7 mouse cellular contexts compared by ENCODE assay signal in genomic region chr4:86924804-86925458, GRCm38 (mm10). TPM values are rescaled to one million over a fixed set of nuclear protein-coding genes. Genes with fewer than 3 reads are reported as not detected.
DNase-seq lines count a peak whose midpoint lies in the region; ATAC-seq lines count a peak whose summit lies in the region.

No protein-coding gene starts in this region.

- no peak overlapping the region for H3K4me2 ChIP-seq in hindbrain, embryonic 11.5 days (replicated peaks; ENCODE audit: low read depth, low read length)

- H3K4me1 ChIP-seq in hindbrain, embryonic 11.5 days (replicated peaks; ENCODE audit: control insufficient read depth, insufficient read depth, low read length) = no peaks in the 10 kb centered on the region

- H3K27me3 ChIP-seq in hindbrain, embryonic 11.5 days (ENCODE audit: control insufficient read depth, insufficient read depth, low read length) = no peaks in the 10 kb centered on the region

- 10% methylated on average over 9 of the region's 9 CpGs for WGBS in hindbrain, embryonic 11.5 days

- DNase-seq in R1 (ENCODE audit: low read depth, low spot score) = peak; percentile 71
- peak; percentile 72 to 78 for DNase-seq in cerebellum, adult 18-20 months
- DNase-seq in hindbrain, embryonic 11.5 days (ENCODE audit: low spot score) = peak; percentile 91
- peak; percentile 64 for DNase-seq in left cerebral cortex, adult 11 months (ENCODE audit: low spot score)
- DNase-seq in skeletal muscle tissue, adult 2 months (ENCODE audit: low read depth, low spot score) = peak; percentile 36

- peak; percentile 75 for ATAC-seq in frontal cortex, adult (ENCODE audit: low TSS enrichment)
- ATAC-seq in hindbrain, embryonic 11.5 days (ENCODE audit: low FRiP score) = peak; percentile 57; the same call in 1 of the 2 replicates
- ATAC-seq in megakaryocyte-erythroid progenitor cell, adult 5-6 weeks (replicated peaks; ENCODE audit: low FRiP score, low TSS enrichment, poor library complexity, severe bottlenecking) = peak; percentile 65

- 0 out of 2 replicates have a peak overlapping the region, but pooled peaks have one; percentile 16 for H3K9ac ChIP-seq in hindbrain, embryonic 11.5 days (ENCODE audit: low read depth, low read length)

- no peaks in the 10 kb centered on the region for H3K9me3 ChIP-seq in hindbrain, embryonic 11.5 days (ENCODE audit: control insufficient read depth, low read length)

- H3K27ac ChIP-seq in hindbrain, embryonic 11.5 days (ENCODE audit: low read depth, low read length) = no peak overlapping the region

- H3K4me3 ChIP-seq in hindbrain, embryonic 11.5 days (ENCODE audit: low read depth, low read length) = no peak overlapping the region

- no peaks in the 10 kb centered on the region for H3K36me3 ChIP-seq in hindbrain, embryonic 11.5 days (ENCODE audit: control insufficient read depth, insufficient read depth, low read length)

RNA-seq across cellular contexts. Expression of gene Acer2, which starts 50.7 kb away (rescaled TPM):
- polyA plus RNA-seq in hindbrain, embryonic 11.5 days (2014; fragmentation: Nextera tagmentation; extraction: Ambion mirVana) = 11.0 and 12.9 TPM in 2 replicates
- total RNA-seq in megakaryocyte-erythroid progenitor cell, adult 5-6 weeks (2014; fragmentation: Nextera tagmentation) = 1.5 and 1.9 TPM in 2 replicates
- total RNA-seq in megakaryocyte-erythroid progenitor cell, adult 5-6 weeks (2017) = 0.30 and 0.75 TPM in 2 replicates

Comparison
In these comparisons a context has a peak if more than half of its experiments do, and no peak if none do; other contexts are left out.
1. DNase-seq: peak in every context shown above with its lines; median percentile 91 in hindbrain, embryonic 11.5 days; 75 in cerebellum, adult 18-20 months; 71 in R1; 64 in left cerebral cortex, adult 11 months; 36 in skeletal muscle tissue, adult 2 months.